Mouse (Mus musculus): ENCODE measurements at regions not wholly inside any gene's neighbourhood (a gene's known extent, or its start where the extent isn't known, plus 50 kb on each side); places are given as distances from the start of the nearest gene placed in this dataset.

DNA sequence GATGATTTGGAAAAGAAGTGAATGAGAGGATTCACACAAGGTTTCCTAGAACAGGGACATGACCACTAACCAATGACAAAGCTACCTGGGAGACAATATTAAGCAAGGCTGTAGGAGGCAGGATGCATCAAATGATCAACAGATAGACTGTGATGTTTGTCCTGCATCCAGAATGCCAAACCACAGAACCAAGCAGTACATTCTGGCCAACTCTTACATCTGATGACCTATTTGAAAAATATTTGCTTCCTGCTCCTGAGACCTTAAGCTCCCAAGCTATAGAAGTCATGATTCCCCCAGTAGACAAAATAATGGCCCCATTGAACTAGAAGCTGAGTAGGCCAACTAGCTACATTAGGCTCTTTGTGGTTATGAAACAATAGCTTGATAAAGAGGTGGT, 498.6 kb upstream of the Gm10131 start:
- TF ChIP-seq CTCF (conservative IDR thresholded peaks at IDR 0.05; ENCODE audit: low read length) (no peak), NANOG (IDR thresholded peaks at IDR 0.05; ENCODE audit: borderline replicate concordance, low read length) (no peak), POU5F1 (IDR thresholded peaks at IDR 0.05; ENCODE audit: borderline replicate concordance, low read length) (no peak)

Measured in E14TG2a.4 (cell line).